Mouse (Mus musculus) right cerebral cortex, postnatal 4 days (tissue): ENCODE results near the gene Trim13.
A peak's percentile ranks its signal among the peaks of the same experiment; 100 is the strongest.
"Not testable (repeated sequence)": the region's sequence is repeated elsewhere in the genome, so short reads cannot be mapped to it uniquely, and the experiment has no call there.

Experiments used
- DNase-seq: peaks from one replicate; pipeline ENCODE4 v3.0.0-alpha.2; 2022

The Trim13 gene

DNA sequence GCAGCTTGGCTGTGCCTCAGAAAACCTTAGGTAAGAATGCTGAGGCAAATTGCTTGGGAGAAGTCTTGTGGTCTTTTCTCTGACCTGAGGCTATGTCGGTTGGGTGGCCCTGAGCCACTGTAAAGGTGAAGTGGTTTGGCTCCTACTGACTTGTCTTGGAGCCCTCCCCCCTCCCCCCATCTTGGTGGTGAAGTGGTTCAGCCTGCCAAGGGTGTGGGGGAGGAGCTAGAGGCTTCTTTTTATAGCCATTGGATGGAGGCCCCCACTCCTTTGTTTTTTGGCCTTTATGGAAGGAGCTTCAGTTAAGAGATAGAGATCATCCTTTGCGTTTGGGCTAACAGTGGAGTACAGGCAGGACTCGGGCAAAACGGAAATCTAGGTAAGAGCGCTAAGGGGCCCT, at the start of gene Trim13:
Trim13 (plus strand) TSS at position 280 of the 400 bp plus-strand sequence.
- no peak for DNase-seq

DNA sequence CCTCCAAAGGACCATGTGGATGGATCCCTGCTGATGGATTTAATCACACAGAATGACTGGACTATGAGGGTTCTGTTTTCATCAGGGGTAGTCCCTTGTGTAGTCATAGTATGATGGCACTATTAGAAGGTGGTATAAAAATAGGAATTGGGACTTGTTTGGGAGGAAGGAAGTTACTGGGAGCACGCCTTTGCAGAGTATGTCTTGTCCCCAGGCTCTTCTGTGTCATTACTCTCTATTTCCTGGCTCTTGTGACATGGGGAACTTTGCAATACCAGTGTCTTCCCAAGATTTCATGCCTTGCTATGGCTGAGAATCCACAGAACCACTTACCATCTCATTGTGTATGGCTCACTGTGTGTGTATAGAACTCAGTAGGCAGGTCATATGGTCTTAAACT, 49.4 kb upstream of the Trim13 start:
- DNase-seq, result no peak

DNA sequence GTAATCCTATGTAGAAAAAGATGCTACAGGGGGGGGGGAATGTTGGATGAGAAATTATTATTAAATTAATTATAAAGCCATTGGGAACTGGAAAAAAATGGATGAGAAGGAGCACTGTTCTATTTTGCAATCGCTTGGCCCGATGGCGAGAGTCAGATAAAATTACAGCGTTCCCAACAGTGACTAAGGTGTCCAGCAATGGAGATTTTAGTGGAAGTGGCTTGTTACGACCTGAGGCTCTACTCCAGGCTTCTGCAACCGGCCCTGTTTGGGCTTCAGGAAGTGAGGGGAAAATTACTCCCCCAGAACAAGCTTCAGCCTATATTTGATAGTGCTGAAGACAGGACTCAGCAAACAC, 42.1 kb upstream of the Trim13 start:
- no peak for DNase-seq

DNA sequence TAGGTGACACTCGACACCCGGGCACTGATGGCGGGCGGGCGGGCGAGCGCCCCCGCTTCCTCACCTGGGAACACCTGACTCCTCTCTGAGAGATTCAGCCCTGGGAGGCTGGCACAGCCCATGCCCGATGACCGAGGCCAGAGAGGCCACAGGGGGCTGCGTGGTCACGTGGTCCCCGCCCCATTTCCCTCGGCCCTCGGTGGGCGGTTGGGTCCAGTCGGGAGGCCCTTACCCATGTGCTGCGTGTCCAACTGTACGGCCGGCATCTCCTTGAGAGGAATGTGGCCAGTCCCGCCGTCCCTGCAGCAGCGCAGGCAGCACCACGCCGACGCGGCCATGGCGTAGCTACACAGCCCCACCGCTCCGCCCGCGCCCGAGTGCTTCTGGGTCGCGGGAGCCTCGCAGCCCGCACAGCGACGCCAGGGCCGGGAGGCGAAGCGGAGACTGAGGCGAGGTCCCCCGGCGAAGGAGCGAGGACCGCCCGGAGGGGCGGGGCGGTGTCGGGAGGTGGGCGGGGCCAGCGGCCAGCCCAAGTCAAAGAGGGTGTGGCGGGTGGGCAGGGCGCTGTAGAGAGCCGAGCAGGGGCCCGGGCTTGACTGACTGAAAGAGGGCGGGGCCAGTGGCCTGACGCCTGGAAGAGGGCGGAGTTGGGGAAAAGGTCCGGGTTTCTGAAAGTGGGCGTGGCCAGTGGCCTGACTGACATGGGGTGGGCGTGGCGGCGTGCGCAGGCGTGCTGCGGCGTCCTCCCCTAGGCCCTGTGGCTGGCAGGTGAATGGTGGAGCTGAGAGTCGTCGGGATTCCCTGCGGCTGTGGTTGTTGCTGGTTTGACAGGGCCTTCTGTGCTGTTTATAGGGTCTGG, 41.5 kb upstream of the Trim13 start, which contains the start of gene Spryd7:
Spryd7 (minus strand) TSS at position 598 of the 859 bp plus-strand sequence.
- DNase-seq, result peak; percentile 96

- no peak for DNase-seq
Measured at GRCm38 (mm10) chr14:61558901-61559300, 39.1 kb upstream of the Trim13 start.

DNA sequence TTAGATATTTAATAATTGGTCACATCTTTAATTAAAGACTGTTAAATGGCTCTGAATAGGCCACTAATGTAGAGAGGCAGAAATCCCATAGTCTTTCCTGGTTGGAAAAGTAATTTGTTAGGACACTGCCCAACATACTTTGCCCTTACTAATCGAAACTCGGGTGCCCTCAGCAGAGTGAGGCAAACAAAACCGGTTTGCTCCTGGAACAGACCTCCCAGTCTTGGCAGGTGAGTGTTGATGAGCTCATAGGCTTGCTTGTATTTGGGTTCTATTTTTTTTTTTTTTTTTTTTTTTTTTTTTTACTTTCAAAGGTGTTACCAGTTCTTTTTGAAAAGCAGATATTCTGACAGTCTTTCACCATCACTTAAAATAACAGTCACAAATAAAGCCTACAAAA, 38.2 kb upstream of the Trim13 start:
- DNase-seq, result no peak

- not testable (repeated sequence) for DNase-seq
Measured at GRCm38 (mm10) chr14:61566211-61566610, 31.8 kb upstream of the Trim13 start.

GRCm38 (mm10) chr14:61569344-61569743, 28.7 kb upstream of the Trim13 start:
- no peak for DNase-seq

- peak; percentile 93 for DNase-seq
Measured at GRCm38 (mm10) chr14:61571366-61571765, 26.7 kb upstream of the Trim13 start.

DNA sequence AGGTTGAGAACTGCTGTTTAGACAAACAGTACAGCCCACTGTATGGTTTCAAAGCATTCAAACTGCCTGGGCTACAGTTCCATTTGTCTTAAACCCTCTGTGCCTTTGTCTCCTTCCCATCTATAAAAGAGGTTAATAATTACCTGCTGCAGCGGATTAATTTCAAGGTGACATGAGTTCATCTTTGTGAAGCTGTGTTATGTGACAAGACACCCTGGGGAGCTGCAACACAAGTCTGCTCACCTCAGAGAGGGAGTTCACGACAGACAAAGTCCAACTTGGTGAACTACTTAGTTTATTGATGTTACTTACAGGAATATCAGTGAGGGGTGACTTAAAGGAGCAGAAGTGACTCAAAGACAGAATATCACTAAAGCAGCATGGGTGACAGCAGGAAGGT, 25.9 kb upstream of the Trim13 start:
- DNase-seq, result no peak

DNA sequence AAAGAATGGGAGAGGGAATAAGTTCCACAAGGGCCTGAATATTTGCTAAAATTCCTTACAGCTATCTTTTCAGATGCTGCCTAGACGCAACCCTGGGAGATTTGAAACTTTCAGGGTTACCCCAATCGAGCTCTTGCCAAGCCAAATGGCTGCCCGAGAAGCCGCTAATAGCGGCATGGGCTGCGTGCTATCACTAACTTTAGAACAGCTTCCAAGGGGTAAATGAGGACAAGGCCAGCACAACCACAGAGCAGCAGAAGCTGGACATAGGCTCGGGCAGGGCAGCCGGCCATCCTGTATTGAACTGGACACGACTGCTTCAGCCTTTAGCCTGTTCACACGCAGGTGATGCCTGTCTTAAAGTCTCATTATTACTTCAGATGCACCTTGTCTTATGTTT, 23.0 kb upstream of the Trim13 start:
- no peak for DNase-seq

- DNase-seq, result no peak
Measured at GRCm38 (mm10) chr14:61575941-61576340, 22.1 kb upstream of the Trim13 start.

DNA sequence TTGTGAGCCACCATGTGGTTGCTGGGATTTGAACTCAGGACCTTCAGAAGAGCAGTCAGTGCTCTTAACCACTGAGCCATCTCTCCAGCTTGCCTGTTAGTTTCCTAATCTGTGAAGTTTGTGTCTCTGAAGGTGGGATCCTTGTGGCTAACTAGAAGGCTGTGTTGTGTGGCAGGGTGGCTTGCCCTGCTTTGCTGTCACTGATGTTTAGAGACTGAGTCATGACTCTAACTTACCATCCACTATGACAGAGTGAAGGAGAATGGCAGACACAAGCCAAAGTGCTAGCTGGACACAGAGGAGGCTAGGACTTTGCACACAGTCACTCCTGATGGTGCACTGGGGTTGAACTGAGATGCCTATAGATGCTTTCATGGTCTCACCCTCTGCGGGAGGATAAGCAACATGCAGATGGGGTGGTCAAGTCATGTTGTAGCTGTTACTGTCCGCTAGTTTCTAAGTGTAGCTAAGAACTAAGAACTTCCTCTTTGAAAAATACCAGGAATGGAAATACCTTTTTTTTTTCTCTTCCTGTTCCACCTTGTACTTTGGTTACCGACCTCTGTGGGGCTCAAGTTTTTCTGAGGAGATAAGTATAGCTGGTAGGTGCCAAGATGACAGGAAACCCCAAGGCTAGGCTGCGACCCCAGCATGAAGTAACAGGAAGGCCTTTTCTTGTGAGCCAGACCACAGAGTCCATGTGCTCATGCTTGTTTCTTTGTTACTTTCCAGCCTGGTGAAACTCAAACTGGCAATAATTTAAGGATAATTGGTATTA, 8.6 kb upstream of the Trim13 start:
- DNase-seq, result no peak

DNA sequence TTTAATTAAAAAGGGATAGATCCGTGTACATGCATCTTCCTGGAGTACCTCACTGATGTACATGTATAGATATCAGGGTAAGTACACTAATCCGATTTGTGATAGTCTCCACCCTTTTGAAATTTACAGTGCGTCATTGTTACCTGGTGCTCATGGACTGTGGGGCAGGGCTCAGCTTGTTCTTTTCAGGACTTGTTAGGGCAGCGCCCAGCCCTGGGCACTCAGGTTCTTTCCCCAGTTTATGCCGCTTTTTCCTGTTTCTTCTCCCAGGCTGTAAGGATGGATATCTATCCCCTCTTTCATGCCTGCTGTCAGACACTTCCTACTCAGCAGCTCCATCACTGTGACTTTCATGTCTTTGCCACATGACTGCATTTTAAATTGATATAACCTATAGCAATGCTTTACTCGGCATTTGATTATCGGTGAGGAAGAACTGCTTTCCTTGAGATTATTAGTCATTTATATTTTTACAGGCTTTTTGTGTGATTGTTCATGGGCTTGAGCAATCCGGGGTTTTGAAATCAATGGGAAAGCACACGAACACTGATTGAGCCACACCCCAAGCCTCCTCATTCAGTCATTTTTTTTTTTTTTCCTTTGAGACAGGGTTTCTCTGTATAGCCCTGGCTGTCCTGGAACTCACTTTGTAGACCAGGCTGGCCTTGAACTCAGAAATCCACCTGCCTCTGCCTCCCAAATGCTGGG, 1.2 kb upstream of the Trim13 start:
- no peak for DNase-seq

DNA sequence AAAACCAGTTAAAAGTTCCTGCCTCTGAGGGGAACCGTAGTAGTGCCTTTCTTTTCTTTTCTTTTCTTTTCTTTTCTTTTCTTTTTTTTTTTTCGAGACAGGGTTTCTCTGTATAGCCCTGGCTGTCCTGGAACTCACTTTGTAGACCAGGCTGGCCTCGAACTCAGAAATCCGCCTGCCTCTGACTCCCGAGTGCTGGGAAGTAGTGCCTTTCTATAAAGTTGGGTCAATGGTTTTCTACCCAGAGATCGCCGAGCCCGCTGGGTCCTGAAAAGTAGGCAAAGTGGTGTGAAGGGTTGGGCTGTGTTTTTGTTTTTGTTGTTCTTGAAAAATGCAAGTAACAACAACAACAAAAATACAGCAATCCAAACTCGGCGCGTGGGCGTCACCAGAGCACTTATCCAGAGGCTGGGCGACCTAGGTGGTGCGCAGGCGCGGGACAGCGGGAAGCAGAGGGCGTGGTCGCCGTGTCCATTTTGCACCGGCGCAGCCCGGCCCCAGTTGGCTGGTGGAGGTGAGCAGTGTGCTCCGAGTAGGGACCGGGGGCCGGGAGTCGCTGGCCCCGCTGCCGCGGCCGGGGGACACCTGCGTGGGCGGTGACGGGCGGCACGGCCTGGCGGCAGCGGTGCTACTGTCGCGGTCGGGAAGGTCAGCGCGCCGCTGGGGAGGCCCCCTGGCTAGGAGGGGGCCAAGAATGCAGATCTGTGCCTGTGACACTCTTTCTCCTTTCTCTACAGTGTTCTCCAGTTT, 1.2 kb downstream of the Trim13 start:
- DNase-seq, result peak; percentile 87

DNA sequence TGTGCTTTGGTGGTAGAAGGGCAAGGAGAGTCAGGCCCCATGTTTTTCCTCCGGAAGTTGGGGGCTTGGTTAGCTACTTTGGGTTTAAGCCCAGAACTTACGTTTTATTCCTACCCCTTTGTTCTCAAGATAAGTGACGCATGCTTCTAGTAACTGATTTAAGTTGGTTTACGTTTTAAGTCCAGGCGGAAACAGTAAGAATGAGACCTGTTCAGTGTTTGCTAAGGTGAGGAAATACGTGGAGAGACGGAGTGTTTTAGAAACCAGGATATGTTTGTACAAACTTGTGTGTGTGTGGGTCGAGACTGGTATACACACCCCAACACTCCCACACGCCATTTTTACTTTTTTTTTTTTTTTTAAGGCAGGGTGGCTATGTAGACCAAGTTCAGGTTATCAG, 3.3 kb downstream of the Trim13 start:
- no peak for DNase-seq

- DNase-seq, result no peak
Measured at GRCm38 (mm10) chr14:61603069-61603755, 5.2 kb downstream of the Trim13 start.

DNA sequence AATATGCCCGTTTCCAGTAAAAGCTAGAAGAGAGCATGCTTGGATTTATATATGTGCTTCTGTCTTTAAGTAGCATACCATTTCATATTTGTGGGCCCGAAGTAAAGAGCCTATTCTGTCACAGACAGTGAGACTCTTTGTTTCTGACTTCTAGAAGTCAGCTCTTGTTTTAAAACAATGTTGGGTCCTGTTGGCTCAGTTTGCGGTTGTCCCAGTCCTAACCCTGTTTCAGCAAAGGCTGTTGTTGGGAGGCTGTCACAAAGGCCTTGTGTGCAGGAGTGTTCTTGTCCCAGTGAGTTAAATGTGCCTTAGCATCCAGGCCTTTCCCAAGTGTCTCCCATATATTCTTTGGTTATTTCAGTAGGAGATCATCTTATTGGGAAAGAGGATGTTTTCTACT, 6.0 kb downstream of the Trim13 start:
- DNase-seq, result no peak

- DNase-seq, result not testable (repeated sequence)
Measured at GRCm38 (mm10) chr14:61606088-61606487, 8.0 kb downstream of the Trim13 start.

GRCm38 (mm10) chr14:61607157-61607556, 9.1 kb downstream of the Trim13 start, which contains the start of gene Kcnrg:
Kcnrg (plus strand) TSS chr14:61607457.
- DNase-seq, result no peak

GRCm38 (mm10) chr14:61611766-61612165, 13.7 kb downstream of the Trim13 start:
- DNase-seq, result no peak

DNA sequence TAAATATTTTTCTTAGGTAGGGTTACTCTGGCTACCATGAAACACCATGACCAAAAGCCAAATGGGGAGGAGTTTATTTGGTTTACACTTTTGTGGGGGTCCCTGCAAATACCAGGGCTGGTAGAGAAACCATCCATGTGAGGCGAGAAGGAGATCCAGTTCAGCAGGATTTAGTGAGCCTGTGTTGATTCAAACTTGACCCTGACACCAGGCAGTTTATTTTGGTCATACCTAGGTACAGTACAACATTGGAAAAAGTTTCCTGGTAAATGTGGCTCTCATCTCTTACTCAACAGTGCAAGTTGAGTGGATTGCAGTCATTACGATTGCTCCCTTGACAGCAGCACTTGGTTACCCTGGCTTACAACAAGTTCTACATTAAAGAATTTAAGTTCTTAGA, 15.3 kb downstream of the Trim13 start:
- no peak for DNase-seq
